In genomic region chr13:68581086-68581740, GRCm38 (mm10) we compare ENCODE assay signal across 8 mouse cellular contexts. TPM values are rescaled to one million over a fixed set of nuclear protein-coding genes. Genes with fewer than 3 reads are reported as not detected.
A peak's percentile ranks its signal among the peaks of the same experiment; 100 is the strongest.
DNase-seq lines count a peak whose midpoint lies in the region; ATAC-seq and TF ChIP-seq lines count a peak whose summit lies in the region.

No protein-coding gene starts in this region.

- H3K9me3 ChIP-seq in intestine, embryonic 16.5 days (ENCODE audit: control insufficient read depth, low read length): no peaks in the 10 kb centered on the region

- peak overlapping the region; percentile 77 for H3K9ac ChIP-seq in intestine, embryonic 16.5 days (ENCODE audit: low read depth, low read length)

- 20% methylated on average over 14 of the region's 14 CpGs for WGBS in intestine, embryonic 16.5 days
- WGBS in olfactory bulb, adult 2 months: 20% methylated on average over 14 of the region's 14 CpGs

- ATAC-seq in intestine, embryonic 16.5 days: peak; percentile 12

- no peaks in the 10 kb centered on the region for H3K27me3 ChIP-seq in testis, adult 2 months (ENCODE audit: control insufficient read depth, insufficient read depth, low read length)
- H3K27me3 ChIP-seq in intestine, embryonic 16.5 days (replicated peaks; ENCODE audit: control insufficient read depth, insufficient read depth, low read length): no peaks in the 10 kb centered on the region

- peak overlapping the region; percentile 94 for H3K4me3 ChIP-seq in testis, adult 2 months (ENCODE audit: control insufficient read depth, low read depth, low read length)
- peak overlapping the region; percentile 88 for H3K4me3 ChIP-seq in intestine, embryonic 16.5 days (ENCODE audit: low read length)
- H3K4me3 ChIP-seq in olfactory bulb, adult 2 months (ENCODE audit: insufficient read depth, low read depth, low read length): peak overlapping the region; percentile 81

- H3K4me2 ChIP-seq in intestine, embryonic 16.5 days (ENCODE audit: low read depth, low read length): peak overlapping the region; percentile 68

- TF ChIP-seq CTCF in testis, adult 2 months (IDR thresholded peaks at IDR 0.05; ENCODE audit: control insufficient read depth, insufficient read depth, insufficient replicate concordance, low read depth, low read length): no peak
- no peak for TF ChIP-seq CTCF in olfactory bulb, adult 2 months (IDR thresholded peaks at IDR 0.05; ENCODE audit: insufficient read depth, low read depth, low read length)

- TF ChIP-seq POLR2A in testis, adult 2 months (IDR thresholded peaks at IDR 0.05; ENCODE audit: control insufficient read depth, low read depth, low read length): no peak
- TF ChIP-seq POLR2A in olfactory bulb, adult 2 months (IDR thresholded peaks at IDR 0.05; ENCODE audit: insufficient read depth, low read depth, low read length): no peak

- no peaks in the 10 kb centered on the region; the same call in 1 of the 2 replicates for H3K4me1 ChIP-seq in testis, adult 2 months (ENCODE audit: control insufficient read depth, insufficient read depth, low read length)
- peaks cover 8% of the 10 kb centered on the region; the same call in 1 of the 2 replicates for H3K4me1 ChIP-seq in intestine, embryonic 16.5 days (ENCODE audit: control insufficient read depth, insufficient read depth, low read length)
- peaks cover 6% of the 10 kb centered on the region for H3K4me1 ChIP-seq in olfactory bulb, adult 2 months (ENCODE audit: control insufficient read depth, insufficient read depth, low read length)

- peak; percentile 26 for DNase-seq in cerebellum, adult 9-10 months
- DNase-seq in cerebellum, adult 11 months: no peak
- DNase-seq in testis, postnatal 10 days (ENCODE audit: low spot score): no peak
- DNase-seq in adrenal gland, adult 8-10 months: no peak
- DNase-seq in spleen, postnatal 36 days (ENCODE audit: low spot score in 2 of 2): no peak

- peak overlapping the region; percentile 90 for H3K27ac ChIP-seq in testis, adult 2 months (ENCODE audit: control insufficient read depth, insufficient read depth, low read depth, low read length)
- H3K27ac ChIP-seq in intestine, embryonic 16.5 days (ENCODE audit: low read length): peak overlapping the region; percentile 57
- no peak overlapping the region for H3K27ac ChIP-seq in olfactory bulb, adult 2 months (ENCODE audit: insufficient read depth, low read depth, low read length)

- peaks cover 1% of the 10 kb centered on the region for H3K36me3 ChIP-seq in testis, adult 2 months (ENCODE audit: control insufficient read depth, insufficient read depth, low read length)
- H3K36me3 ChIP-seq in intestine, embryonic 16.5 days (ENCODE audit: control insufficient read depth, insufficient read depth, low read length): peaks cover 8% of the 10 kb centered on the region; the same call in 1 of the 2 replicates

RNA-seq across cellular contexts. Expression of gene Mtrr, which starts 0.7 kb away (rescaled TPM):
- polyA plus RNA-seq in testis, adult 2 months (2012; rRNA removed): 9.0 TPM in 2 replicates
- 12.6 and 14.6 TPM in 2 replicates for polyA plus RNA-seq in intestine, embryonic 16.5 days (2015; fragmentation: Nextera tagmentation; extraction: Ambion mirVana)
- not detected in 2 replicates for polyA plus RNA-seq in olfactory bulb, adult 2 months (2012; ENCODE audit: insufficient read depth, insufficient read length, low replicate concordance, missing spikeins)
- total RNA-seq in adrenal gland, adult 8-10 months (2022): 10 to 100 TPM; 18.1 to 19.3 (median 18.7) TPM

RNA-seq across cellular contexts. Expression of gene Fastkd3, which starts 0.8 kb away (rescaled TPM):
- polyA plus RNA-seq in testis, adult 2 months (2012; rRNA removed): 14.4 and 15.8 TPM in 2 replicates
- polyA plus RNA-seq in intestine, embryonic 16.5 days (2015; fragmentation: Nextera tagmentation; extraction: Ambion mirVana): 33.1 and 33.7 TPM in 2 replicates
- polyA plus RNA-seq in olfactory bulb, adult 2 months (2012; ENCODE audit: insufficient read depth, insufficient read length, low replicate concordance, missing spikeins): not detected in 2 replicates
- 10 to 100 TPM; 13.3 to 17.5 (median 17.2) TPM for total RNA-seq in adrenal gland, adult 8-10 months (2022)

RNA-seq across cellular contexts. Expression of gene 1700001L19Rik, which starts 16.0 kb away (rescaled TPM):
- 89.7 and 97.9 TPM in 2 replicates for polyA plus RNA-seq in testis, adult 2 months (2012; rRNA removed)
- polyA plus RNA-seq in intestine, embryonic 16.5 days (2015; fragmentation: Nextera tagmentation; extraction: Ambion mirVana): 0.17 and 0.45 TPM in 2 replicates
- polyA plus RNA-seq in olfactory bulb, adult 2 months (2012; ENCODE audit: insufficient read depth, insufficient read length, low replicate concordance, missing spikeins): not detected in 2 replicates
- under 1 TPM in 2 of 4 experiments, not detected in 2; 0.21 to 0.65 TPM for total RNA-seq in adrenal gland, adult 8-10 months (2022)

Comparison
In these comparisons a context has a peak if more than half of its experiments do, and no peak if none do; other contexts are left out.
1. RNA of gene Fastkd3, which starts 0.8 kb away (polyA plus RNA-seq): 33.1 to 33.7 TPM in intestine, embryonic 16.5 days and 14.4 to 15.8 TPM in testis, adult 2 months; not detected in olfactory bulb, adult 2 months; every median in the first group is over 10 times any median in the second.
2. Peak in every context shown above with its lines, with median percentiles within 50 percentile points of each other: H3K4me3 ChIP-seq.